Mouse (Mus musculus) mouse embryonic stem cell (cell line): ENCODE results near the gene Gm10273.
"Not testable (repeated sequence)": the region's sequence is repeated elsewhere in the genome, so short reads cannot be mapped to it uniquely, and the experiment has no call there.

ENCODE experiments used
- in situ Hi-C, 2 experiments: fragments of 300-500 bp; cut with MboI; formaldehyde crosslinking; loops; 1 replicate in 1 of 2; 3 replicates in 1 of 2; pipeline ENCODE4 v1.14.3; 2019 to 2020; ENCODE audit warnings: low sequenced_read_pairs in 2 of 2, low pct_unique_long_range_greater_than_20kb in 1 of 2, mixed read lengths in 1 of 2; ENCODE audit not compliant: unreplicated experiment in 1 of 2

The Gm10273 gene

DNA sequence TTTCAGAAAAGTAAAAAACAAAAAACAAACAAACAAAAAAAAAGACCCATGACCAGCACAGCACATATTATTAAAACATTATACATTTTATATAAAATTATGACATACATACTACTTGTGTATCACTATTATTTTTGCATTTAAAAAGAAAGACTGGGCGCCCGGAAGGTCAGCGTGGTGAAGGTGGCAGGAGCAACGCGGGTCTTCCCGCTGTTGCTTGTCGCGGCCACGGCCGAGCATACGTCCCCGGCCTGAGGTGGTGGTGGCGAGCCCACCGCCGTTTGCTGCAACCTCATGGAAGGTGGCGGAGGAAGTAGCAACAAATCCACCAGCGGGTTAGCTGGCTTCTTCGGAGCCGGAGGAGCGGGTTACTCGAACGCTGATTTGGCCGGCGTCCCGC, at the start of gene Gm10273:
Gm10273 (plus strand) TSS at position 172 of the 400 bp plus-strand sequence.
- in situ Hi-C loops: not testable (repeated sequence)

DNA sequence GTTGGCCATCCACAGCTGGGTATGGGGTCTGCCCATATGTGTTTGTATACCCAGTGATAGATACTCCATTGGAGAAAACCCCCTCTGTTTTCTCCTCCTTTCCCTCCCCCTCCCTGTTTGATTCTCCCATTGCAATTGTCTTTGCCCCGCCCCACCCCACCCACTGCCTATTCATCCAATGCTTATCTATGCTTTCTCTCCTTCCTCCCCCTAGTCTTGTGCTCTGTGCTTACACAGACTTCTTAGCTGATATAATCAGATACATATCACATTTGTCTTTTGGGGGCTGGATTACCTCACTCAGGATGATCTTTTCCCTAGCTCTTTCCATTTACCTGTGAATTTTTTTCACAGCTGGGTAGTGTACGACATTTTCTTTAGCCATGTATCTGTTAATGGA, 48.9 kb upstream of the Gm10273 start:
- in situ Hi-C loops: no loop called here

DNA sequence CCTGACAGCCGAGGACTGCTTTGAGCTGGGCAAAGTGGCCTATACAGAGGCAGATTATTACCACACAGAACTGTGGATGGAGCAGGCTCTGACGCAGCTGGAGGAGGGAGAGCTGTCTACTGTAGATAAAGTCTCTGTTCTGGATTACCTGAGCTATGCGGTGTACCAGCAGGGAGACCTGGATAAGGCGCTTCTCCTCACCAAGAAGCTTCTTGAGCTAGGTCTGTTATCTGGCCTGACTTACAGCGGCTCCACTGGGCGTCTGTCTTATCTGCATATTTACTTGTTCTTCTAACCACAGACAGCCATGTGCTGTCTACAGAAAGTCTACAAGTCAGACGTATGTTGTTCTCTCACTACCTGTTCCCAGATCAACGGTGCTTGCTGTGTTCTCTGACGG, 47.2 kb upstream of the Gm10273 start:
- in situ Hi-C loops: no loop called here

DNA sequence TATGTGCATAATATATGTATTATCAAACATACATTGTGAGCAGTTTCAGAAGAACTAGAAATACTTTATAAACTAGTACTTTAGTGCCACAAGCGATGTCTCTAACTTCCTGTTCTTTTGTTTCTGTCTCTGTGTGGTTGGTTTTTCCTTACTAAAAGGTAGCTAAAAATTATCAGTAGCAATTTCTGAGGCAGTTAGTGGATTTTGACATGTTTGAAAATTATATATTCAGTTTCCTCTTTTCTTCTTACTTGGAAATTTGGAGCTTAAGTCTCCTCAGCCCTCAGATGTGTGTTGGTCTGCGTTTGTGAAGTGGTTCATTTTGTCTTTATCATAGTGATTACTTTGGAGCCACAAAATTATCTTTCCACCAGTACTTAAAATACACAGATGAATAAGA, 45.9 kb upstream of the Gm10273 start:
- in situ Hi-C loops: no loop called here

DNA sequence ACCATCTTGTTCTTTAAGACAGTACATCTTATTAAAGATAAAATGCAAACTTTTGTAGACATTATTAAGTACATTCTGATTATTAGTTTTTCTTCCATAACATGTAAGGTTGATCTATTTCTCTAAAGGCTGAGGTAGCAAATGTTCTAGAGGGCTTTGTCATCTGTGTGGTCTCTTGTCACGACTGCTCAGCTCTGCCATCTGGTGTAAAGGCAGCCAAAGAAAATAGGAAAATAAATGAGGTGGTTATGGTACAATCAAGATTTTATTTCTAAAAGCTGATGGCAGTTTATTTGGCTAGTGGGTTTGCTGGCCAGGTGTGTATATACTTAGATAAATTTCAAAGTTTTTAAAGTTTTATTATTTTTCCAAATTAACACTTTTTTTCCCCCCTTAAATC, 42.4 kb upstream of the Gm10273 start:
- in situ Hi-C loops: no loop called here

DNA sequence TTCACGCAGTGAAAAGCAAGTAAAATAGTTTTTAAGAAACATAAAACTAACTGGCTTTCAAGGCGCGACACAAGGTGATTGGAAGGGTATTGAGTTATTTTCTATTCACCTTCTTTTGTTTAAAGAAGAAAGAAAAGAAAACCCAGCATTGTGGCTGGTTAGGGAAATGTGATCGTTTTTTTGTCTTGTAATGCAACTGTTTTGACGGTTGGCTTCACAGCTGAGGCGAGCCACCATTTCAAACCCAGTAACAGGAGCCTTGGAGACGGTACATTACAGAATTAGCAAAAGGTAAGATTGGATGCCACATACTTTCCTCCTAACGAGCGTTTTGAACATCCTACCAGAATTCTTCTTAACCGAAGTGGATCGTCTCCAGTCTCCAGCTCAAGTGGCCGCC, 41.3 kb upstream of the Gm10273 start:
- in situ Hi-C loops: no loop called here

DNA sequence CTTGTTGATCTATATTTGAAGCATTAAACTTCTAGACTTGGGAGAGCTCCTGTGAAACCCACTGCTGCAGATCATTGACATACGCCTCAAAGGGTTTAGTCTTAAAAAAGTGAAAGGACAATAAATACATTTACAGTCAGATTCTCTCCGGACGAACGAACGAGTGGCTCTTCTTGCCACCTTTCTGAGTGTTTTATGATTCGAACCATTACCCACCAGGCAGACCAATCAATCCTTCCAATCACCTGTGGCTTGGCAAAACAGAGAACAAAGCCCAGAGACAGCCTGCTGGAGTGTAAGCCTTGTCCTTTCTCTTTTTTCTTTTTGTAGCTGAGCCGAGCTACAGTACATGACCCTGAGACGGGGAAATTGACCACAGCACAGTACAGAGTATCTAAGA, 40.4 kb upstream of the Gm10273 start:
- in situ Hi-C loops: no loop called here

DNA sequence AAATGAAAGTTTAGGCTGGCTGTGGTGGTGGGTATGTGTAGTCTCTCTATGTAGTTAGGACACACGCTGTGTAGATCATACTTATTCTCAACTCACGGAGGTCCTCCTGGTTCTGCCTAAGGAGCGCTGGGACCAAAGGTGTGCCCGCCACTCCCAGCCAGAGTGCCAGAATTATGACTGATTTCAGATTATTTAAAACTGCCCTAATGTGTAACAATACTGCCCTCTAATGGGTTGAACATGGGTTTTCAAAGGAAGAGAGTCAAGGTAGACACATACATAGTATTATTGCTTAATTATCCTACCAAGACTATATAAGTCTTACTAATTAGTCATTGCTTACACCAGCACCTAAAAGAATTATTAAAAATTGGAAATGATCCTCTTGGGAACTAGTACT, 36.7 kb upstream of the Gm10273 start:
- in situ Hi-C loops: no loop called here

DNA sequence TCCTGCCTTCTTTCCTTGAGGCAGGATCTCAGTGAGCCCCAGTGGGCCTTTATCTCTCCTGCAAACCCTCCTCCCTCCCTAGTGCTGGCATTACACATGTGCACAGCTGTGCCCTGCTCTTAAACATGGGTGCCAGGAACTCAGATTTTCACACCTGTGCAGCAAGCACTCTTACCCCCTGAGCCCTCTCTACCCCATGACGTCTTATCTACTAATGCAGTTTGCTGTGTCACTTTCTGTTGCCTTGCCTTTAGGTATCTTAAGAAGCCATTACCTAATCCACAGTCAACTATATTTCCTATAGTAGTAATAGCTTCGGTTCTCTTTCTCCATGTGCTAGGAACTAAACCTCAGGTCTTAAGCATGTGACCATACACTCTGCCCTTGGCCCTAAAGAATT, 32.2 kb upstream of the Gm10273 start:
- in situ Hi-C loops: no loop called here

DNA sequence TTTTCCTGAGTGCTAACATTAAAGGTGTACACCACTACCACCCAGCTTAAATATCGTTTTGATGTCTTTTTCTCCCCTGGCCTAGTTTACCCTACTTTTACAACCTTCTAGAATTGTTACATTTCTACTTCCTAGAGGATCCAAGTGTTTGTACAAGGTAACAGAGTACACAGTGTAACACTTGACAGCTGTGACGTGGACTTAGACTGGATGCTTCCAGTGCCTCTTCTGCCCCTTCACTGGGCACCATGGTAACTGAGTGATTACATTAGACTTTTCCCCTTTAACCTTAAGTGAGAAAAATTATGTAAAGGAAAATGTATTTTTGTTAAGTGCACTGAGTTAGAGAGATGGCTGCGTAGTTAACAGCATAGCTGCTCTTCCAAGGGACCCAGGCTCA, 30.9 kb upstream of the Gm10273 start:
- in situ Hi-C loops: no loop called here

DNA sequence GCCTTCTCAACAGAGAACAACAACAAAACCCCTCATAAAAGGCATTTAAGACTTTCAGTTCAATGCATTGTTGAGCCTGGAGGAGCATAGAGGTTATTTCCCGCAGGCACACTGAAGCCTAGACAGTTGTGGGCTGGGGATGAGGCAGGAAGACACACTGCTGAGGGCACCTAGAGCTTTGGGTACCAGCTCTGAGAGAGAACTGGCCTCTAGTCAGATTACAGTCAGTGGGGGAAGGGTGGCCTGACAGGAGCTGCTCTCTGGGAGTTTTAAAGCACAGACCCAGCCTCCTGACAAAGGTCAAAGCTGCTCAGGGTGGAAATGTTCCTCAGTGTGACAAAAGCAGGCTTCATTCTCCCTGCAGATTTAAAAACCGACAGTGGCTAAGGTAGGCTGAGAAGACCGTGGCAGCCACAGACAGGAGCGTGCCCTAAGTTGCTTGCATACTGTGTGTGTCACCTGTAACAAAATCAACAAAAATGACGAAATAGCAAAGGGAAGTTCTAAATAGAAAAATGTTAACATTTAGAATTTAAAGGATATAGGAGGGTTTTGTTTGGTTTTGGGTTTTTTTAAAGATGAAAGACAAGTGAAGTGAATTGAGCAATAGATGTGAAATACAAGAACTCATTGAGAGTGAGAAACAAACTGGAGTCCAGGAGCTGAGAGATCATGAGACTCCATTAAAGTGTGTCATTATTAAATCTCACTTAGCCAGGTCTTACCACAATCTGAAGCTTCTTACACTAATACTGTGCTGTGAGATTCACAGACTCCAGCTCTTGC, 29.4 kb upstream of the Gm10273 start:
- in situ Hi-C loops: no loop called here

DNA sequence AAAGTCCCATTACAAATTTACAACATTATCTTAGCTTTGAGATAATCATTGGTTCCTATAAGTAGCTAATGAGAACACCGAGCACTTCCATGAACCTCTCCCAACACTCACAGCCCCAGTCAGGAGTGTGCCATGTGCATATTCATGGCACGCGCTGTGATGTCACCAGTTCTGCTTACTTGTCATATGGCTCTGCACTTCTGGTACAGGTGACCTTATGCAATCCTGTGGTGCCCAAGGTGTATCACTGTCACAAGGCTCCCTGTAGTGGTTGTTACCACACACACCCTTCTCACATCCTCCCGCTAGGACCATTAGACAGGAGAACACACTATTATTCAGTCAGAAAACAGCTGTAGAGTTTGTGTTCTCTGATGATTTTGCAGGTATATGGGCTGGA, 28.7 kb upstream of the Gm10273 start:
- in situ Hi-C loops: no loop called here

DNA sequence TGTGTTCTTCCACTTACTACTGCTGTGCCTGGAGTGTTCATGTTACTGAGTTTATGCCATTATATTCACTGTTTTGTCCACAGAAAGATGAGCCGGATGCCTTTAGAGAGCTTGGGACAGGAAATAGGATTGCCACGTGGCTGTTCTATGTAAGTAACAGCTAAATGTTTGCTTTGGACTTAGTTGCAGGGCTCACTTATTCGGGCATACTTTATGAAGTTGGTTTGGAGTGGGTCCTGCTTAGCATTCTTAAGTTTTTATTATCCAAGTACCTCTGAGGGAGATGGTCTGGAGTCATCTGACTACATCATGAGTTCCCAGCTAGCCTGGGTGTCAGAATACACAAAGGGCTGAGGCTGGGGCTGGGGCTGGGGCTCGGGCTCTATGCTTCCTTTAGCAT, 28.2 kb upstream of the Gm10273 start:
- in situ Hi-C loops: no loop called here

DNA sequence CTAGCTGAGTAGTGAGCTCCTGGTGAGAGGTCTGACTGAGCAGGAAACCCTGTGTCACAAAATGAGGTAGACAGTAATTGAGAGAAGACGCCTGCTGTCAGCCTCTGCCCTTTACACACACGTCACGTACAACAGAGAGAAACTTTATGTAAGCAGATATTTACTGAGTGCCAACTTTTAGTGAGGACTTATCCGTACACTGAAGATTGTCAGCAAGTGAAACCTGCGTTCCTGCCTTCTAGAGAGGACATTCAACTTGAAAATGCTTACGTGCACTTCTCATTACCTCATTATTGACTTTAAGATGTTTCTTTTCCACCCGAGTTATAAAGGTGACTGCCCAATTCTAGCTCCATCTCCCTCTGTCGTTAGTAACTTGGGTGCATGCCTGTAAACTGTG, 26.7 kb upstream of the Gm10273 start:
- in situ Hi-C loops: no loop called here

DNA sequence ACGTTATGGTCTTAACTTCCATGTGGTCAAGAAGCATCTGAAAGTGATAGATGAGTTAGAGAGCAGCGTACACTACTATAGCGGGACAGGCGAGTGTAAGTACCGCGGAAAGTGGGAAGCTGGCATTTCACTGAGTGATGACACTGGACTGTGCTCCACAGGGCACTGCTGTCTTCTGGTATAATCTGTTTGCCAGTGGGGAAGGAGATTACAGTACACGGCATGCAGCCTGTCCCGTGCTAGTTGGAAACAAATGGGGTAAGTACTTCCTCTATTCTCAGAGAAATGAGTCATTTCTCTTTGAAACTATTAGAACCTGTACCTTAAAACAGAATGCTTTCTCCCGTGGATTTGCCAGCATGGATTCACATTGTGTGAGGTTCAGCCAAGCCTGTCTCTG, 26.0 kb upstream of the Gm10273 start:
- in situ Hi-C loops: no loop called here

DNA sequence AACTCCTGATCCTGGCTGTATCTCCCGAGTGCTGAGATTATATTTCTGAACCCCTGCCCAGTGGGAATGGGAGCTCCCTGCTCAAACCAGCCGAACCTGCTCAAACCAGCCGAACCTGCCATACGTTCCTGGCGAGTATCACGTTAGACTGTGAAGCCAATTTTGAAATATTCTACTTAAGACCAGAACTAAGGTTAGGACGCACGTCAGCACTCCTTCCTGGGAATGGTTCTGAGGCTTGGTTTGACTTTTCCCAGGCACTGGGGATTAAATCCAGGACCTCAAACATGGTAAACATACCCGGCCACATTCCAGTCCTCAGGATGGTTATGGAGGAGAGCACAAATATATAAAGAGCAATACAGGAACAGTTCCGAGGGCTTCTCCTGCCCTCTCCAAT, 17.5 kb upstream of the Gm10273 start:
- in situ Hi-C loops: no loop called here

DNA sequence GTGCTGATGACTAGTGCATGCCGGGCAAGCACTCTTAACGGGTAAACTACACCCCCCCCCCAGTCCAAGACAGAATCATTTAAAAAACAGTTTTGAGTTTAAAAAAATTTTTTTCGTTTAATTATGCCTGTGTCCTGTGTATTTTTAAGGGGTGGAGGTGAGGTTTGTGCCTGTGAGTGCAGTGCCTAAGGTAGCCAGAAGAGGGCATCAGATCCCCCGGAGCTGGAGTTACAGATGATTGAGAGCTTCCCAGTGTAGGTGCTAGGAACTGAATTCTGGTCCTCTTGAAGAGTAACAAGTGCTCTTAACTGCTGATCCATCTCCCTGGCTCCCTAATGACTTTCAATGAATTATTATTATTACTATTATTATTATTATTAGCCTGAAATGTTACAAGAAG, 16.7 kb upstream of the Gm10273 start:
- in situ Hi-C loops: no loop called here

DNA sequence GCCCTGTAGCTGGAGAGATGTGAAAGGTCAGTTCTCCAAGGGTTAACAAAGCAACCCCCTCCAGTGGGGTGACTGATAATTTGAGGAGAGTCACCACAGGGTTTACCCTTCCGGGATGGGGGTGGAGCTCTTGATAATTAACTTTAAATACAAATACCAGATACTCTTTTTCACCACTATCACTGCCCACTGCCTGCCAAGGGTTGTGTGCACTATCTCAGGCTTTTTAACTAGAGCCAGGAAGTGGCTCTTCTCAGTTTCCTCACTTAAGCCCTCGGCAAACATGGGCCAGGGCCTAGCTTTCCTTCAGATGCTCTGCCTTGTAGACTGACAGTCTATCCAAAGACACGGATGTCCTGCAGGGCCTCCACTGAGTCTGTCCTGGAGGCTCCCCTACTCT, 15.5 kb upstream of the Gm10273 start:
- in situ Hi-C loops: no loop called here

DNA sequence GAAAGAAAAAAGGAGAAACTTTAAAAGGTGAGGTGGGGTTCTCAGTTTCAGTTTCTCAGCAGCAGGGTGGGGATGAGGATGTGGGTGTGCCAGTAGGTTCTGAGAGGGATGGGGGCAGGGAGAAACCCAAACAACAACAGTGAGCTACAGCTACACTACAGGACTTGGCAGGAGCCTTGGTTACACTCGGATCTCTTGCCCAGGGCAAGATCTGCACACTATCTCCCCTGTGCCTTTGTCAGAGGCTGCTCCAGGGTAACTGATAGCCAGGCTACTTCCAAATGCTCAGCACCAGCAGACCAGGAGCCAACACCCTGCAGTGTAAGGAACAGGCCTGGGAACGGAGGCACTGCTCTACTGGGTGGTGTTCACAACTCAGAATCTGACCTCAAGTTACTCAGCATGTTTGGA, 15.0 kb upstream of the Gm10273 start:
- in situ Hi-C loops: no loop called here

DNA sequence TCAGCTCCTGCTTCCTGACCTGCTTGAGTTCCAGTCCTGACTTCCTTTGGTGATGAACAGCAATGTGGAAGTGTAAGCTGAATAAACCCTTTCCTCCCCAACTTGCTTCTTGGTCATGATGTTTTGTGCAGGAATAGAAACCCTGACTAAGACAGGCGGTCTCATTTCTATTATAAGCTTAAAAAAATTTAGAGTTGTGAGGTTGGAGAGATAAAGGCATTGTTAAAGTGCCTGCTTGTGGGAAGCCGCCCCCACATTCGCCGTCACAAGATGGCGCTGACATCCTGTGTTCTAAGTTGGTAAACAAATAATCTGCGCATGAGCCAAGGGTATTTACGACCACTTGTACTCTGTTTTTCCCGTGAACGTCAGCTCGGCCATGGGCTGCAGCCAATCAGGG, 13.9 kb upstream of the Gm10273 start:
- in situ Hi-C loops: not testable (repeated sequence)

DNA sequence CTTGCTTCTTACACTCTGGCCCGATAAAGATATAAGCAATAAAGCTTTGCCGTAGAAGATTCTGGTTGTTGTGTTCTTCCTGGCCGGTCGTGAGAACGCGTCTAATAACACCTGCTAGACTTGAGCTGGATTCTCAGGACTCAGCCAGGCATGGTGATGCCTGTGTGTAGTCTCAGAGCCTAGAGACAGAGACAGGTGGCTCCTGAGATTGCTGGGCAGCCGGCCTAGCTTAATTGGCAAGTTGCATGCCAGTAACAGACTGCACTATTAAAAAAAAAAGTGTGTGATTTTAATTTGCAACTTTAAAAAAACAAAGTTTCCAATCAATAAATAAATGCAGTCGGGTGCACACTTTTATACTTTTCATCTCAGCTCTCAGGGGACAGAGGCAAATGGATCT, 8.5 kb upstream of the Gm10273 start:
- in situ Hi-C loops: no loop called here
